Mouse (Mus musculus) forebrain, embryonic 11.5 days (tissue): ENCODE measurements around the gene Ccdc15. TPM values are rescaled to one million over a fixed set of nuclear protein-coding genes. Genes with fewer than 3 reads are reported as not detected.
A peak's percentile ranks its signal among the peaks of the same experiment; 100 is the strongest.

Source experiments
- ATAC-seq: fragments of 200-750 bp; cut with Nextera tagmentation; replicated peaks from 2 replicates; pipeline ENCODE4 v1.8.0; 2017; ENCODE audit warnings: moderate TSS enrichment; ENCODE audit not compliant: low FRiP score
- DNase-seq: peaks from one replicate; pipeline ENCODE4 v3.0.0-alpha.2; 2017; ENCODE audit warnings: low spot score
- H3K27ac ChIP-seq: fragments of 300-500 bp; sonication (generic); 2 replicates; pipeline ENCODE4 v1.5.1; 2014; ENCODE audit warnings: low read depth, low read length
- H3K27me3 ChIP-seq: fragments of 300-500 bp; sonication (generic); 2 replicates; pipeline ENCODE4 v1.6.1; 2014; ENCODE audit warnings: mild to moderate bottlenecking, low read length, mixed read lengths; ENCODE audit not compliant: control insufficient read depth, insufficient read depth
- H3K36me3 ChIP-seq: fragments of 300-500 bp; sonication (generic); 2 replicates; pipeline ENCODE4 v1.6.1; 2014; ENCODE audit warnings: mild to moderate bottlenecking, low read length, moderate library complexity, mixed read lengths; ENCODE audit not compliant: control insufficient read depth, insufficient read depth
- H3K4me1 ChIP-seq: fragments of 300-500 bp; sonication (generic); replicated peaks from 2 replicates; pipeline ENCODE4 v1.6.1; 2014; ENCODE audit warnings: low read length, mixed read lengths; ENCODE audit not compliant: control insufficient read depth, insufficient read depth
- H3K4me2 ChIP-seq: fragments of 300-500 bp; sonication (generic); 2 replicates; pipeline ENCODE4 v1.6.1; 2014; ENCODE audit warnings: low read depth, mild to moderate bottlenecking, low read length, moderate library complexity, mixed read lengths; ENCODE audit not compliant: severe bottlenecking
- H3K4me3 ChIP-seq: fragments of 300-500 bp; sonication (generic); 2 replicates; pipeline ENCODE4 v1.5.1; 2014; ENCODE audit warnings: low read depth, low read length
- H3K9ac ChIP-seq: fragments of 300-500 bp; sonication (generic); 2 replicates; pipeline ENCODE4 v1.6.1; 2014; ENCODE audit warnings: low read length
- H3K9me3 ChIP-seq: fragments of 300-500 bp; sonication (generic); 2 replicates; pipeline ENCODE4 v1.6.1; 2016; ENCODE audit warnings: low read length, mixed read lengths; ENCODE audit not compliant: control insufficient read depth
- WGBS: fragments of 180-500 bp; shearing (Covaris S2); extraction: QIAGEN DNeasy Blood & Tissue Kit; methylation state at CpG from one replicate; pipeline ENCODE4 v1.1.7; 2014; 5-methylcytosine and 5-hydroxymethylcytosine counted together
- polyA plus RNA-seq: library from polyadenylated mRNA; unstranded; fragments of >200 nt; fragmentation: Nextera tagmentation; extraction: Ambion mirVana; gene quantifications from 2 replicates; pipeline ENCODE4 v1.2.1, GENCODE M21; 2014

The Ccdc15 gene
- polyA plus RNA-seq, 1 experiment from 2014 or later = 10.0 TPM

DNA sequence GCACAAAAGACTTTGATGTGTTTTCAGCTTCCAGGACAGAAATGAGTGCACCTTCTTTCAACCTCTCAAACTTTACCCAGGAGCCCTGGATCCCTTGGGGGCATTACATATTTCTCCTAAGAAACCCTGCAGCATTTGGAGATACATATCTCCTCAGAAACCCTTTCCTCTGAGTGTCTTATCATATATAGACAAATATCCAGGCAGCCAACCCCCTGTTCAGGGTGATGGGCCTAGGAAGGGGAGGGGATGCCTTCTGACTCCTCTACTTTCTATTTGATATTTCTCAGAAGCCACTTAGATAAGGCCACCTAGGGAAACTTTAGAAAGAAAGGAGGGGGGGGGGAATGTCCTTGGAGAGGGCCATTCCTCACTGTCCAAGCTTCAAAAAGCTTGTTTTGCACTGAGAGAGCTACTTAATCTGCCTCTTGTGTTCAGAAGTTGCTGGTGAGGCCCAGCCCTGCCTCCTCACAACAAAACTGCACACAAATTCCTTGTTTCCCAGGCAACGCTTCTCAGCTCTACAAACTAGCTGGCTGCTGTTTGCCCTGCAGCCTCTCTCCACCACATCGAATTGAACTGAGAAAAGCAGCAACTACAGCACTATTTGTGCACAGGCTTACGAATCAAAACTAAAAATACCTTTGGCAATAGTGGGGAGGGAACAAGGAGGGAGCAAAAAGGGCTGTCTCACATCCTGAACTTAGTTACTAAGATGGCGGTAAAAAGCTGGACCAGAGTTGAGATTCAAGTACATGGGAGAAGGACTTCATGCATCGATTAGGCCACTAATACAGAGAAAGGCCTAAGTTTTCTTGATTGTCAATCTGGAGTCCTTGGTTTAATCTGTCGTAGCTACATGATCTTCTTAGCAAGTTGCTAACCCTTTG lies 11.3 kb upstream of the Ccdc15 start:
- Histone ChIP-seq H3K4me3 (no peak overlapping the region), H3K4me2 (peak overlapping the region; percentile 12; the same call in 1 of the 2 replicates)

GRCm38 (mm10) chr9:37358713-37359330 lies 10.6 kb upstream of the Ccdc15 start:
- ATAC-seq (peak; percentile 66), DNase-seq (no peak)
- Histone ChIP-seq H3K4me1 (peaks cover 19% of the 10 kb centered on the region), H3K9me3 (no peaks in the 10 kb centered on the region), H3K4me2 (peak overlapping the region; percentile 12; the same call in 1 of the 2 replicates), H3K36me3 (no peaks in the 10 kb centered on the region), H3K4me3 (no peak overlapping the region), H3K9ac (no peak overlapping the region), H3K27ac (peak overlapping the region; percentile 91), H3K27me3 (no peaks in the 10 kb centered on the region)
- WGBS = 39% methylated on average over 7 of the region's 7 CpGs

More for the DNA sequence above, 11.3 kb upstream of the Ccdc15 start:
- Histone ChIP-seq H3K9me3 (no peaks in the 10 kb centered on the region), H3K9ac (no peak overlapping the region), H3K4me1 (peaks cover 19% of the 10 kb centered on the region), H3K36me3 (no peaks in the 10 kb centered on the region), H3K27ac (peak overlapping the region; percentile 91), H3K27me3 (no peaks in the 10 kb centered on the region)
- 14% methylated on average over 6 of the region's 6 CpGs for WGBS
- ATAC-seq (peak; percentile 89), DNase-seq (peak; percentile 79)

- H3K4me2 ChIP-seq = no peak overlapping the region
- no peaks in the 10 kb centered on the region for H3K36me3 ChIP-seq
- 86% methylated on average over 1 of the region's 1 CpGs for WGBS
- peaks cover 10% of the 10 kb centered on the region for H3K4me1 ChIP-seq
- no peak overlapping the region for H3K27ac ChIP-seq
- H3K4me3 ChIP-seq = no peak overlapping the region
- no peak overlapping the region for H3K9ac ChIP-seq
- ATAC-seq (no peak), DNase-seq (no peak)
- H3K9me3 ChIP-seq = no peaks in the 10 kb centered on the region
- H3K27me3 ChIP-seq = no peaks in the 10 kb centered on the region
These were observed 6.3 kb upstream of the Ccdc15 start for GRCm38 (mm10) chr9:37354485-37354884.

DNA sequence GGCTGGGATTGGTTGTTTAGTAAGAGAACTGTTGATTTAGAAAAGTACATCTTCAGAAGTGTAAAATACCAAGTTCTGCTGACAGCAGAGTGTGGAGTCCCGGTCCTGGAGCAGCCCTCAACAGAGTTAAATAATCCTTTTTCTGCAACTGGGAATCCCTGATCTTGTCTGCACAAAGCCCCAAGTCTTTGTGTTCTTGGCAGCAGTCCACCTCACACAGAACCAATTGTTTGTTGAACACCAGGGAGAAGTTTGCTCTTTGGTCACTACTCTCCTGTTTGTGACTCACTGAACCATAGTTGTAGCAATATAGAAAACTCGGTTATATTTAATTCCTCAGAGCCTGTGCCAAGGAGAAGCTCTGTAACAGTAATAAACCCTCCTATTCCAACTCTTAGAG lies 3.0 kb upstream of the Ccdc15 start:
- H3K27ac ChIP-seq = no peak overlapping the region
- no peaks in the 10 kb centered on the region for H3K9me3 ChIP-seq
- DNase-seq (no peak), ATAC-seq (no peak)
- no peak overlapping the region for H3K9ac ChIP-seq
- H3K36me3 ChIP-seq = no peaks in the 10 kb centered on the region
- no peaks in the 10 kb centered on the region for H3K4me1 ChIP-seq
- 65% methylated on average over 2 of the region's 2 CpGs for WGBS
- no peak overlapping the region for H3K4me2 ChIP-seq
- H3K4me3 ChIP-seq = no peak overlapping the region
- no peaks in the 10 kb centered on the region for H3K27me3 ChIP-seq

- 89% methylated on average over 3 of the region's 3 CpGs for WGBS
These were observed 818 bp upstream of the Ccdc15 start for GRCm38 (mm10) chr9:37349050-37349449.

GRCm38 (mm10) chr9:37347184-37347987 lies 846 bp downstream of the Ccdc15 start:
- no peaks in the 10 kb centered on the region for H3K9me3 ChIP-seq
- H3K27me3 ChIP-seq = no peaks in the 10 kb centered on the region
- H3K4me1 ChIP-seq = no peaks in the 10 kb centered on the region
- no peak for DNase-seq
- H3K36me3 ChIP-seq = no peaks in the 10 kb centered on the region
- ATAC-seq = peak; percentile 5
- peak overlapping the region; percentile 73 for H3K4me3 ChIP-seq
- H3K9ac ChIP-seq = peak overlapping the region; percentile 93
- WGBS = 26% methylated on average over 12 of the region's 12 CpGs
- peak overlapping the region; percentile 91 for H3K27ac ChIP-seq
- peak overlapping the region; percentile 85 for H3K4me2 ChIP-seq

More at GRCm38 (mm10) chr9:37349050-37349449, 818 bp upstream of the Ccdc15 start:
- no peaks in the 10 kb centered on the region for H3K27me3 ChIP-seq
- ATAC-seq = no peak
- H3K4me1 ChIP-seq = no peaks in the 10 kb centered on the region
- H3K4me3 ChIP-seq = peak overlapping the region; percentile 73
- no peak for DNase-seq
- peak overlapping the region; percentile 93 for H3K9ac ChIP-seq
- H3K36me3 ChIP-seq = no peaks in the 10 kb centered on the region
- no peaks in the 10 kb centered on the region for H3K9me3 ChIP-seq
- no peak overlapping the region for H3K27ac ChIP-seq
- H3K4me2 ChIP-seq = peak overlapping the region; percentile 85; the same call in 1 of the 2 replicates

- no peak overlapping the region for H3K4me3 ChIP-seq
- no peaks in the 10 kb centered on the region for H3K4me1 ChIP-seq
- H3K4me2 ChIP-seq = no peak overlapping the region
- DNase-seq (no peak), ATAC-seq (no peak)
- no peaks in the 10 kb centered on the region for H3K27me3 ChIP-seq
- WGBS = 87% methylated on average over 3 of the region's 3 CpGs
- no peak overlapping the region for H3K9ac ChIP-seq
- H3K36me3 ChIP-seq = no peaks in the 10 kb centered on the region
- no peaks in the 10 kb centered on the region for H3K9me3 ChIP-seq
- no peak overlapping the region for H3K27ac ChIP-seq
These were observed 2.8 kb downstream of the Ccdc15 start for GRCm38 (mm10) chr9:37345406-37345805.

- no peaks in the 10 kb centered on the region for H3K36me3 ChIP-seq
- H3K4me3 ChIP-seq = no peak overlapping the region
- no peak overlapping the region for H3K27ac ChIP-seq
- no peak for ATAC-seq
- H3K9ac ChIP-seq = no peak overlapping the region
- no peaks in the 10 kb centered on the region for H3K4me1 ChIP-seq
- no peak for DNase-seq
- no peaks in the 10 kb centered on the region for H3K27me3 ChIP-seq
- H3K4me2 ChIP-seq = no peak overlapping the region
- WGBS = 45% methylated on average over 3 of the region's 3 CpGs
- no peaks in the 10 kb centered on the region for H3K9me3 ChIP-seq
These were observed 18.8 kb downstream of the Ccdc15 start for GRCm38 (mm10) chr9:37329456-37329855.
